Mouse (Mus musculus): ENCODE results near the gene Gucy1b1. TPM values are rescaled to one million over a fixed set of nuclear protein-coding genes. Genes with fewer than 3 reads are reported as not detected.

Gene Gucy1b1
- 6.6 and 7.0 TPM in 2 replicates for polyA plus RNA-seq (2014; fragmentation: Nextera tagmentation; extraction: Ambion mirVana)

DNA sequence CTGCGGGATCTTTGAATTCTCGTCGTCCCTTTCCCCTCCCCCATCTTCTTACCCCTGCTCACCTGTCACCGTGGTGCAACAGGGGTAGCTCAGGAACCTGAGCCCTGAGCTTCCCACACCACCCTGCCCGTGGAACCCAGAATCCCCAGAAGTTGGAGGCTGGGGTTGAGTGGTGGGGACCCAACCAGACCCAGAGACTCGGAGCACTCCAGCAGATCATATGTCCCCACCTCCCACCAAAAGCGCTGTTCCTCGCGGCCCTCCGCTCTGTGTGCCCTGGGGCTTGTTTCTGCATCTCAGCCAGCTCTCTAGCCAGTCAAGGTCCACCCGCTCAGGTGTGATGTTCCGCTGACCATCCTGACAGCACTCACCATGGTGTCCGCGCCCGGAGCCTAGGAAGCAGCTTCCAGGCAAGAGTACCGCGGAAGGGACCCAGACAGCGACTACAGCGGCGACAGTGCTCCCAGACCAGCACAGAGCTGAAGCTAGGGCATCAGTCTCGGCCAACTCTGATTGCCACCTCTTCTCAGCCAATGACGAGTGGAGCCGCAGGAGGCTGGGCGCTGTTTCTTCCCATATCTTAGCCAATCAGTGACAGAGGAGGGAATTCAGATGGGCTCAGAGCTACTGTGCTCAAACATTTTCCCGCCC, at the start of gene Gucy1b1:
TSS of gene Gucy1b1 (minus strand) at position 489 of the 651 bp plus-strand sequence.
- no peaks in the 10 kb centered on the region for H3K27me3 ChIP-seq (ENCODE audit: control insufficient read depth, insufficient read depth, low read length)
- 2% methylated on average over 25 of the region's 25 CpGs for WGBS
- H3K9ac ChIP-seq (ENCODE audit: low read length), result peak within 1 kb of the TSS; percentile 56
- no peaks in the 10 kb centered on the region for H3K9me3 ChIP-seq (ENCODE audit: control insufficient read depth, low read length)
- H3K4me1 ChIP-seq (ENCODE audit: control insufficient read depth, insufficient read depth, low read length), result 0 out of 2 replicates have a peak, but pooled peaks cover 3% of the 10 kb centered on the region
- H3K27ac ChIP-seq (ENCODE audit: low read depth, low read length), result no peak within 1 kb of the TSS
- DNase-seq (ENCODE audit: low spot score) (peak; percentile 79), ATAC-seq (ENCODE audit: insufficient read depth, low FRiP score, low TSS enrichment) (peak; percentile 98)
- H3K36me3 ChIP-seq (ENCODE audit: control insufficient read depth, insufficient read depth, low read length), result no peaks in the 10 kb centered on the region
- peak within 1 kb of the TSS; percentile 96 for H3K4me2 ChIP-seq (ENCODE audit: low read depth)
- peak within 1 kb of the TSS; percentile 40 for H3K4me3 ChIP-seq (ENCODE audit: low read depth, low read length)

DNA sequence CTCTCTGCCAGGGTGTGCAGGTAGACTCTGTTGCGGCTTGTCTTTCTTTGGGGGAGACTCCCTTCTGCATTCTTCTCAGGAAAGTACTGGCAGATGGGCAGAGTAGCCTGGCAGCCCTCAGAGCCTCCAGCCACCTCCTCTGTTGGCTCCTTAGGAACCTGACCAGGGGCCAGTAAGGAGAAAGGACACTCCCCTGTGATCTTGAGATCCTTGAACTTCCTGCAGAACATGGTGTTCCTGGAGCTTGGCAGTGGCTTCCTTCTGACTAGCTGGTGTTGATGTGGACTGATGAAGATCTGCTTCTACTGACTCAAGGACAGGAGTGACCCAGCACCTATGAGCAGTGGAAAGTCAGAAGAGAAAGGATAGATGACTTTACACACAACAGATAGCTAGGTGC, 44.4 kb upstream of the Gucy1b1 start:
- WGBS, result 97% methylated on average over 1 of the region's 1 CpGs
- no peak for DNase-seq (ENCODE audit: low spot score)
- H3K4me1 ChIP-seq (ENCODE audit: control insufficient read depth, insufficient read depth, low read length), result no peaks in the 10 kb centered on the region
- ATAC-seq (ENCODE audit: insufficient read depth, low FRiP score, low TSS enrichment), result no peak
- no peak overlapping the region for H3K27ac ChIP-seq (ENCODE audit: low read depth, low read length)
- no peaks in the 10 kb centered on the region for H3K27me3 ChIP-seq (ENCODE audit: control insufficient read depth, insufficient read depth, low read length)
- H3K9ac ChIP-seq (ENCODE audit: low read length), result no peak overlapping the region
- no peak overlapping the region for H3K4me3 ChIP-seq (ENCODE audit: low read depth, low read length)
- H3K4me2 ChIP-seq (ENCODE audit: low read depth), result no peak overlapping the region
- no peaks in the 10 kb centered on the region for H3K9me3 ChIP-seq (ENCODE audit: control insufficient read depth, low read length)
- H3K36me3 ChIP-seq (ENCODE audit: control insufficient read depth, insufficient read depth, low read length), result no peaks in the 10 kb centered on the region

DNA sequence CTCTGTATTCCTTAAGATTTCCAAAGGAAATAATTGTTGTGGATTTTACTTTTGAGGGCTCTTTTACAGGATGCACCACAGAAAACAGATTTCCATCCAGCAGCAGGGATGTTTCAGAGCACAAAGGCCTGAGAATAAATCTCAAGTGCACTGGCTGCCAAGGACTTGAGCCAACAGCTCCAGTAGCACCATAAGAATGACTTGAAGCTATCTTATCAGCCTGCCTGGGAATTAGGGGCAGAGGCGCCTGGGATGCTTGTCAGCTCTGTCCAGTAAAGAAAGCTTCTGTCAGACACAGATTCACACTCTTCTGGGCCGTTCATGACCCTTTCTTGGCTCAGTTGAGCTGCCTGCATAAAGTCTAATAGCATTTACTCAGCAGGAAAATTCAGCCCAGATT, 38.0 kb upstream of the Gucy1b1 start:
- H3K9ac ChIP-seq (ENCODE audit: low read length), result no peak overlapping the region
- ATAC-seq (ENCODE audit: insufficient read depth, low FRiP score, low TSS enrichment) (no peak), DNase-seq (ENCODE audit: low spot score) (no peak)
- H3K4me3 ChIP-seq (ENCODE audit: low read depth, low read length), result no peak overlapping the region
- no peak overlapping the region for H3K27ac ChIP-seq (ENCODE audit: low read depth, low read length)
- WGBS, result 79% methylated on average over 2 of the region's 2 CpGs
- H3K4me2 ChIP-seq (ENCODE audit: low read depth), result no peak overlapping the region
- H3K4me1 ChIP-seq (ENCODE audit: control insufficient read depth, insufficient read depth, low read length), result no peaks in the 10 kb centered on the region
- H3K36me3 ChIP-seq (ENCODE audit: control insufficient read depth, insufficient read depth, low read length), result no peaks in the 10 kb centered on the region
- no peaks in the 10 kb centered on the region for H3K27me3 ChIP-seq (ENCODE audit: control insufficient read depth, insufficient read depth, low read length)
- H3K9me3 ChIP-seq (ENCODE audit: control insufficient read depth, low read length), result no peaks in the 10 kb centered on the region

DNA sequence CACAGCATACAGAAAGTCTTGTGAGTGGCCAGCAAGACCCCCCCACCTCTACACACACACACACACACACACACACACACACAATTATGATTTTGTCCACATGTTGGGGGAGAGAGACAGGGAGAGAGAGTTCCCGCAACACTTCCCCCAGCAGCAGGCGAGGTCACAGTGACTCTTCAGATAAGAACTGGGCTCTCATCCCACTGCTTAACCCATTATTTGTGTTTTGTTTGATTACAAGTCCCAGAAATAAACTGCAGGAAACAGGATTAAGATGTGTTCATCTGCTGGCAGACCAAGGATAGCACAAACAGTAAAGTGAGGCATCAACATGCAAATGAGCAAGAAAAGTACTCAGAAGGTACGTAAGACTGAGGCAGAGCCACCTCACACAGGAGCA, 37.5 kb upstream of the Gucy1b1 start:
- Histone ChIP-seq H3K36me3 (ENCODE audit: control insufficient read depth, insufficient read depth, low read length) (no peaks in the 10 kb centered on the region), H3K27me3 (ENCODE audit: control insufficient read depth, insufficient read depth, low read length) (no peaks in the 10 kb centered on the region), H3K4me2 (ENCODE audit: low read depth) (no peak overlapping the region), H3K4me1 (ENCODE audit: control insufficient read depth, insufficient read depth, low read length) (no peaks in the 10 kb centered on the region), H3K27ac (ENCODE audit: low read depth, low read length) (no peak overlapping the region), H3K9me3 (ENCODE audit: control insufficient read depth, low read length) (no peaks in the 10 kb centered on the region), H3K4me3 (ENCODE audit: low read depth, low read length) (no peak overlapping the region), H3K9ac (ENCODE audit: low read length) (no peak overlapping the region)
- ATAC-seq (ENCODE audit: insufficient read depth, low FRiP score, low TSS enrichment) (no peak), DNase-seq (ENCODE audit: low spot score) (no peak)
- WGBS, result 92% methylated on average over 3 of the region's 3 CpGs

DNA sequence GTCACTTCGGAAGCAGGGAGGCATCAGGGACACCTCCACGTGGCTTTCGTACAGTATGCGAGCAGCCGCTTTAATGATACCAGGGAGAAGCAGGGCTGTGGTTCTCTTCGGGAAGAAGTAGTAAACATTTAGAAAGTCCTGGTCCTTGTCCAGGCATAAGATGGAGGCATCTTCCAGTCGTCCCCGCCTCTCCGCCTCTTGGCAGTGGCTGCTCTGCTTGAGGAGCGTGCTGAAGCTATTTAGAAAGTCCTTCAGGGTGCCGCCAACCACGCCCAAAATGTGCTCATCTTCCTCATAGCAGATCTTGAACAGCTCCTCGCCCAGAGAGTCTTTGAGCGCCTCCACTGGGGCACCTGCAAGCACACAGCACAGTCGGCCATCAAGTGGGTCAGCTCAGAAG, 34.5 kb upstream of the Gucy1b1 start:
- Histone ChIP-seq H3K9me3 (ENCODE audit: control insufficient read depth, low read length) (no peaks in the 10 kb centered on the region), H3K9ac (ENCODE audit: low read length) (no peak overlapping the region), H3K36me3 (ENCODE audit: control insufficient read depth, insufficient read depth, low read length) (no peaks in the 10 kb centered on the region), H3K4me1 (ENCODE audit: control insufficient read depth, insufficient read depth, low read length) (no peaks in the 10 kb centered on the region), H3K4me3 (ENCODE audit: low read depth, low read length) (no peak overlapping the region), H3K27ac (ENCODE audit: low read depth, low read length) (no peak overlapping the region), H3K4me2 (ENCODE audit: low read depth) (no peak overlapping the region), H3K27me3 (ENCODE audit: control insufficient read depth, insufficient read depth, low read length) (no peaks in the 10 kb centered on the region)
- no peak for DNase-seq (ENCODE audit: low spot score)
- 95% methylated on average over 15 of the region's 15 CpGs for WGBS
- ATAC-seq (ENCODE audit: insufficient read depth, low FRiP score, low TSS enrichment), result no peak

DNA sequence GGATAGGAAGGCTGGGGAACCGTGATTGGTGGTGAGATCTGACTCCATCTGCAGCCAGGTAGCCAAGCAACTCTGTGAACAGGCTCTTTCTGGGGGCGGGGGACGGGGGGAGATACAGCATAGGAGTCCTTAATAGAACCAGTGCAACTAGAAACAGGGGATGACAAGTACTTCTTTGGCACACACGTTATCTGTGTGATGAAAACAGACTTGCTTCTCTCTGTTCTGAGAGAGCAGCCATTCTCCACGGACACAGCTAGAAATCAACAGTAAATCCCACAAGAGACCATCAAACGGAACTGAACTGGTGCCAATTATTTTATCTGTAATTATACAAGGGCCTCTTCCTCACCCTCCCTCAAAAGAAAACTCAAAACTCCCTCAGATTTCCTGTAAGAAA, 29.7 kb upstream of the Gucy1b1 start:
- no peaks in the 10 kb centered on the region for H3K4me1 ChIP-seq (ENCODE audit: control insufficient read depth, insufficient read depth, low read length)
- H3K27ac ChIP-seq (ENCODE audit: low read depth, low read length), result no peak overlapping the region
- no peaks in the 10 kb centered on the region for H3K36me3 ChIP-seq (ENCODE audit: control insufficient read depth, insufficient read depth, low read length)
- WGBS, result 76% methylated on average over 6 of the region's 6 CpGs
- H3K27me3 ChIP-seq (ENCODE audit: control insufficient read depth, insufficient read depth, low read length), result no peaks in the 10 kb centered on the region
- H3K4me3 ChIP-seq (ENCODE audit: low read depth, low read length), result no peak overlapping the region
- ATAC-seq (ENCODE audit: insufficient read depth, low FRiP score, low TSS enrichment), result no peak
- no peak overlapping the region for H3K4me2 ChIP-seq (ENCODE audit: low read depth)
- no peak for DNase-seq (ENCODE audit: low spot score)
- H3K9ac ChIP-seq (ENCODE audit: low read length), result no peak overlapping the region
- no peaks in the 10 kb centered on the region for H3K9me3 ChIP-seq (ENCODE audit: control insufficient read depth, low read length)

DNA sequence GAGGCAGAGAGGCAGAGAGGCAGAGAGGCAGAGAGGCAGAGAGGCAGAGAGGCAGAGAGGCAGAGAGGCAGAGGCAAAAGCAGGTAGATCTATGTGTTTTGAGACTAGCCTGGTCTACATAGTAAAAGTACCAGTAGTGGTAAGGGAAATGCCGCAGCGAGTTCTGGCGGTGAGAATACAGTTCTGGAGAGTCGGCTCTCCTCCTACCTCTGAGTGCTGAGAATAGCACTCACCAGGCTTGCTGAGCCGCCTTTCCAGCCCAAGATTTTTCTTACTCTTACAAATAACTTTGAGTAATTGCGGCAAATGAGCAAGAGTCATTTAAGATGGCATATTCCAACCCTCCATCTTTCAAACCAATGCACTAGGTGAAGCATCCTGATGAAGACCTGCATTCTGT, 24.6 kb upstream of the Gucy1b1 start:
- WGBS, result 80% methylated on average over 6 of the region's 6 CpGs
- Histone ChIP-seq H3K36me3 (ENCODE audit: control insufficient read depth, insufficient read depth, low read length) (no peaks in the 10 kb centered on the region), H3K9me3 (ENCODE audit: control insufficient read depth, low read length) (no peaks in the 10 kb centered on the region), H3K27me3 (ENCODE audit: control insufficient read depth, insufficient read depth, low read length) (no peaks in the 10 kb centered on the region), H3K27ac (ENCODE audit: low read depth, low read length) (no peak overlapping the region), H3K4me3 (ENCODE audit: low read depth, low read length) (no peak overlapping the region), H3K4me2 (ENCODE audit: low read depth) (no peak overlapping the region), H3K4me1 (ENCODE audit: control insufficient read depth, insufficient read depth, low read length) (no peaks in the 10 kb centered on the region), H3K9ac (ENCODE audit: low read length) (no peak overlapping the region)
- ATAC-seq (ENCODE audit: insufficient read depth, low FRiP score, low TSS enrichment), result no peak
- DNase-seq (ENCODE audit: low spot score), result no peak

DNA sequence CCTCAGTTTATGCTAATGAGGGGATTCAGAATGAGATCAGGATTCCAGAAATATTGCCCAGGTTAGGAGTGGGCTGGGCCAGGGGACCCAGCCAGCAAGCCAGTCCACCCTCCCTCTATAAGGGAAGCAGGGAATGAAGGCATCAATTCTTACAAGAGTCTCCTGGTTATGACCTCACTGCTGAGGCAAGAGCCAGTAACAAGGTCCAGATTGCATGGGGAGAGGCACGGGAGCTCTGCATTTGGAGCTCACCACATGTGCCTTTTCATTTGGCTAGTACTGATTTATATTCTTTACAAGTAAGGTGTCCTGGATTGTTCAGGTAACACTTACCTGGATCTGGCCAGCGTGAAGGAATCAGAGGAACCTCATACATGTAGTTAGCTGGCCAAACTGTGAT, 22.3 kb upstream of the Gucy1b1 start:
- Histone ChIP-seq H3K27ac (ENCODE audit: low read depth, low read length) (no peak overlapping the region), H3K4me1 (ENCODE audit: control insufficient read depth, insufficient read depth, low read length) (no peaks in the 10 kb centered on the region), H3K4me3 (ENCODE audit: low read depth, low read length) (no peak overlapping the region), H3K9ac (ENCODE audit: low read length) (no peak overlapping the region), H3K36me3 (ENCODE audit: control insufficient read depth, insufficient read depth, low read length) (no peaks in the 10 kb centered on the region), H3K9me3 (ENCODE audit: control insufficient read depth, low read length) (no peaks in the 10 kb centered on the region), H3K27me3 (ENCODE audit: control insufficient read depth, insufficient read depth, low read length) (no peaks in the 10 kb centered on the region), H3K4me2 (ENCODE audit: low read depth) (no peak overlapping the region)
- ATAC-seq (ENCODE audit: insufficient read depth, low FRiP score, low TSS enrichment), result no peak
- no peak for DNase-seq (ENCODE audit: low spot score)
- 73% methylated on average over 2 of the region's 2 CpGs for WGBS

DNA sequence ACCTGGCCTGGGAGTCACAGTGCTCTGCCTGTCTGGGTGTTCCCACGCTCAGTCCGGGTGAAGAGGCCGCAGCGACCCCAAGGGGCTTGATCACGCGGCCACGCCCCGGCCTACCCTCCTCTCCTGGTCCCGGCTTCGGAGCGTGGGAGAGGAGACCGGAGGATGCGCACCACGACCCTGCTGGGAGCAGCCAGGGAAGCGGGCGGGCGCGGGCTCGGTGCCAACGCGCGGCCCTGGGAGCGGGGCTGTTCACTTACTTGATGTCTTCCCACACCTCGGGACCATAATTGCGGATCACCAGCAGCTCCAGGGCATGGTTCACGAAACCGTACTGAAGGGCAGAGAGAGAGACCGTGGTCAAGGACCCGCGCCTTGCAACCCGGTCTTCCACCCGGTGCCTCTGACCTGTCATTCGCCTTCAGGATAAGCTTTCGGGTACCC, 728 bp downstream of the Gucy1b1 start:
- Histone ChIP-seq H3K27me3 (ENCODE audit: control insufficient read depth, insufficient read depth, low read length) (no peaks in the 10 kb centered on the region), H3K4me3 (ENCODE audit: low read depth, low read length) (peak overlapping the region; percentile 40), H3K4me1 (ENCODE audit: control insufficient read depth, insufficient read depth, low read length) (0 out of 2 replicates have a peak, but pooled peaks cover 3% of the 10 kb centered on the region), H3K27ac (ENCODE audit: low read depth, low read length) (no peak overlapping the region), H3K36me3 (ENCODE audit: control insufficient read depth, insufficient read depth, low read length) (no peaks in the 10 kb centered on the region), H3K9ac (ENCODE audit: low read length) (peak overlapping the region; percentile 56), H3K9me3 (ENCODE audit: control insufficient read depth, low read length) (no peaks in the 10 kb centered on the region), H3K4me2 (ENCODE audit: low read depth) (peak overlapping the region; percentile 96)
- under 1% methylated on average over 27 of the region's 34 CpGs for whole genome bisulfite sequencing
- ATAC-seq (ENCODE audit: insufficient read depth, low FRiP score, low TSS enrichment) (peak; percentile 77), DNase-seq (ENCODE audit: low spot score) (peak; percentile 53)
